Mouse (Mus musculus) C2C12 (cell line): ENCODE measurements at regions not wholly inside any gene's neighbourhood (a gene's known extent, or its start where the extent isn't known, plus 50 kb on each side); places are given as distances from the start of the nearest gene placed in this dataset.

Experiments
- H3K27me3 ChIP-seq: one replicate; pipeline ENCODE4 v1.6.1; 2011; ENCODE audit not compliant: control insufficient read depth, insufficient read depth, insufficient read length
- H3K36me3 ChIP-seq: one replicate; pipeline ENCODE4 v1.6.1; 2011; ENCODE audit not compliant: control insufficient read depth, insufficient read depth
- H3K4me3 ChIP-seq: one replicate; pipeline ENCODE4 v1.5.1; 2011; ENCODE audit warnings: mild to moderate bottlenecking, control low read depth; ENCODE audit not compliant: poor library complexity, insufficient read depth, severe bottlenecking
- H3K79me2 ChIP-seq: one replicate; pipeline ENCODE4 v1.6.1; 2011; ENCODE audit not compliant: control insufficient read depth, insufficient read depth
- H3K79me3 ChIP-seq: one replicate; pipeline ENCODE4 v1.6.1; 2011; ENCODE audit warnings: low read depth, control low read depth
- H3ac ChIP-seq: one replicate; pipeline ENCODE3; 2011; ENCODE audit warnings: low read depth; ENCODE audit not compliant: control insufficient read depth, insufficient read length
- CEBPB ChIP-seq: IDR thresholded peaks from one replicate; pipeline ENCODE4 v1.6.1; 2011; ENCODE audit warnings: low read depth, mild to moderate bottlenecking, control low read depth, moderate library complexity
- CTCF ChIP-seq: IDR thresholded peaks from one replicate; pipeline ENCODE4 v1.5.1; 2011; ENCODE audit not compliant: control insufficient read depth, insufficient read depth, insufficient read length
- FOSL1 ChIP-seq: IDR thresholded peaks from one replicate; pipeline ENCODE4 v1.8.0; 2011; ENCODE audit warnings: mild to moderate bottlenecking, low read length; ENCODE audit not compliant: poor library complexity, insufficient read depth, severe bottlenecking
- MAX ChIP-seq: IDR thresholded peaks from one replicate; pipeline ENCODE4 v1.6.1; 2011; ENCODE audit warnings: mild to moderate bottlenecking, control low read depth
- MYOD1 ChIP-seq: IDR thresholded peaks from one replicate; pipeline ENCODE4 v1.6.1; 2011; ENCODE audit warnings: low read depth; ENCODE audit not compliant: control insufficient read depth, insufficient read length
- MYOG ChIP-seq: IDR thresholded peaks from one replicate; pipeline ENCODE4 v1.6.1; 2011; ENCODE audit not compliant: control insufficient read depth, insufficient read length; ENCODE audit errors: extremely low read depth
- USF1 ChIP-seq: IDR thresholded peaks from one replicate; pipeline ENCODE4 v1.6.1; 2011; ENCODE audit warnings: low read depth, mild to moderate bottlenecking, control low read depth, moderate library complexity

GRCm38 (mm10) chr10:91387255-91387654 is 206.1 kb upstream of the Tmpo start:
- no peak for TF ChIP-seq MYOG
- TF ChIP-seq MAX: no peak
- TF ChIP-seq CEBPB: no peak
- no peak for TF ChIP-seq CTCF
- no peak for TF ChIP-seq FOSL1
- no peak for TF ChIP-seq USF1
- no peak for TF ChIP-seq MYOD1
- no peaks in the 10 kb centered on the region for H3K36me3 ChIP-seq
- H3K27me3 ChIP-seq: no peaks in the 10 kb centered on the region
- H3K4me3 ChIP-seq: no peak overlapping the region
- no peaks in the 10 kb centered on the region for H3K79me3 ChIP-seq
- H3K79me2 ChIP-seq: no peaks in the 10 kb centered on the region
- no peak overlapping the region for H3ac ChIP-seq

GRCm38 (mm10) chr10:91384372-91384771 is 203.3 kb upstream of the Tmpo start:
- H3K79me2 ChIP-seq: no peaks in the 10 kb centered on the region
- H3ac ChIP-seq: no peak overlapping the region
- no peaks in the 10 kb centered on the region for H3K27me3 ChIP-seq
- TF ChIP-seq CTCF (no peak), MAX (peak; percentile 32)
- H3K36me3 ChIP-seq: no peaks in the 10 kb centered on the region
- no peak overlapping the region for H3K4me3 ChIP-seq
- no peaks in the 10 kb centered on the region for H3K79me3 ChIP-seq

- H3K36me3 ChIP-seq: no peaks in the 10 kb centered on the region
- no peaks in the 10 kb centered on the region for H3K79me3 ChIP-seq
- H3K27me3 ChIP-seq: no peaks in the 10 kb centered on the region
- TF ChIP-seq MYOG: no peak
- peak; percentile 99 for TF ChIP-seq MYOD1
- TF ChIP-seq USF1: no peak
- TF ChIP-seq FOSL1: peak; percentile 28
- H3K4me3 ChIP-seq: no peak overlapping the region
- no peak overlapping the region for H3ac ChIP-seq
- H3K79me2 ChIP-seq: no peaks in the 10 kb centered on the region
These were observed 195.6 kb upstream of the Tmpo start for GRCm38 (mm10) chr10:91376683-91377082.

DNA sequence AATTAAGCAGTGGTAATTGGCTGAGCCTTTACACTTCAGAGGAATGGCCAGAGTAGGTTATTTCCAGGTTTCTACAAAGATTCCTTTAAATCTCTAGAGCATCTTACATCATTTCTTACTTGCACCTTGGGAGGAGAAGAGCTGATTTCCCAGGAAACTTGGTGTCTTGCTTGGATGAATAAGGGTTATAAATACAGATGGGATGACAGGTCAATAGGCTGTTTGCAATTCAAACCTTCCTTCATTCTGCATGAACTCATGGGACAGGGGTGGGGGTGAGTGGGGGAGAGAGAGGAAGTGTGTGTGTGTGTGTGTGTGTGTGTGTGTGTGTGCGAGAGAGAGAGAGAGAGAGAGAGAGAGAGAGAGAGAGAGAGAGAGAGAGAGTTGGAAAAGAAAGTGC is 186.4 kb upstream of the Tmpo start:
- H3ac ChIP-seq: no peak overlapping the region
- no peaks in the 10 kb centered on the region for H3K79me2 ChIP-seq
- TF ChIP-seq MYOD1 (no peak), USF1 (no peak), FOSL1 (no peak), MAX (no peak), MYOG (no peak), CEBPB (no peak), CTCF (no peak)
- no peaks in the 10 kb centered on the region for H3K27me3 ChIP-seq
- no peak overlapping the region for H3K4me3 ChIP-seq
- no peaks in the 10 kb centered on the region for H3K79me3 ChIP-seq
- H3K36me3 ChIP-seq: no peaks in the 10 kb centered on the region

DNA sequence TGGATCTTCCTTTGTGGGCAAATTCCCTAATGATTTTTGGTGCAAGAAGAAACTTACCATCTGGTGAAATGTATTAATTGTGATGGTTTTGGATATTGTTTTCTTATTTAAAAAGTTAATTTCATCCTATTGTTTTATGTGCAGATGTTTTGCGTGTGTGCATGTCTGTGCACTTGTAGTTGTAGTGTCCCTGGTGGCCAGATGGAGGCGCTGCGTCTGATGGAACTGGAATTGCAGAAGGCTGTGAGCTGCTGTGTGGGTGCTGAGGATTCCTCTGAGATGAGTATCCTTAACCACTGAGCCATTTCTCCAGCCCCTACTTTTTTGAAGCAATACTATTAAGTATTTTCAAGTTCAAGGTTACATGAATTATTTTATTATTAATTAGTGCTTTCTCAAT is 181.5 kb upstream of the Tmpo start:
- H3K4me3 ChIP-seq: no peak overlapping the region
- TF ChIP-seq MYOD1 (no peak), MAX (no peak), MYOG (no peak)
- no peaks in the 10 kb centered on the region for H3K79me3 ChIP-seq
- no peak overlapping the region for H3ac ChIP-seq
- H3K36me3 ChIP-seq: no peaks in the 10 kb centered on the region
- no peaks in the 10 kb centered on the region for H3K79me2 ChIP-seq
- H3K27me3 ChIP-seq: no peaks in the 10 kb centered on the region

DNA sequence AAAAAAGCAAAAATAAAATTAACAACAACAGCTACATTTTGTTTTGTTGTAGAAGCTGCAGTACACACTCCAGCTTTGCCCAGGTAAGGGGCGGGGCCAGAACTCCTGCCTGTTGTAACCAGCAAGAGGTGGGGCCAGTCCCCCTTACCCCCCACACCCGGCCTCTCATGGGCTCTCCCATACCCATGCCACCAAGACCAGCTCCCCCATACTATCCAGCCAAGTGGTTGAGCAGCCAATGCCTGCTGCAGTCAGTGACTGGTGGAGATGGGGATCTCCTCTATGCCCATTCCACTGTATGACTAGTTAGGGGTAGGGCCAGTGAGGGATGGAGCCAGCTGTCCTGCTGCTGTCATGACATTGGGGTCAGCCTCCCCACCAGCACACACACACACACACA is 180.5 kb upstream of the Tmpo start:
- no peak overlapping the region for H3K4me3 ChIP-seq
- TF ChIP-seq MYOD1: no peak
- no peak for TF ChIP-seq CTCF
- no peak for TF ChIP-seq CEBPB
- no peak for TF ChIP-seq MAX
- TF ChIP-seq USF1: no peak
- no peak for TF ChIP-seq FOSL1
- TF ChIP-seq MYOG: no peak
- H3K36me3 ChIP-seq: no peaks in the 10 kb centered on the region
- H3K79me2 ChIP-seq: no peaks in the 10 kb centered on the region
- H3K27me3 ChIP-seq: no peaks in the 10 kb centered on the region
- no peak overlapping the region for H3ac ChIP-seq
- H3K79me3 ChIP-seq: no peaks in the 10 kb centered on the region
